Comparison of ENCODE assay signal across 11 mouse cellular contexts in genomic region chr13:112354109-112354867, GRCm38 (mm10).
DNase-seq lines count a peak whose midpoint lies in the region; ATAC-seq and TF ChIP-seq lines count a peak whose summit lies in the region.
"Had no signal": no experiment of that assay in that cellular context is flagged by ENCODE, and none has a peak within 500 bp of the region (broad histone marks: within the 10 kb centered on the region; RNA-seq: fewer than 3 reads in every experiment).

No protein-coding gene starts in this region.

- no peak; the same call in 1 of the 2 replicates for ATAC-seq in lung, embryonic 14.5 days (ENCODE audit: insufficient read depth)
- 0 out of 2 replicates have a peak, but pooled peaks have one; percentile 20 for ATAC-seq in forebrain, embryonic 16.5 days

- no peaks in the 10 kb centered on the region for H3K4me1 ChIP-seq in lung, embryonic 14.5 days (ENCODE audit: insufficient read depth)
- peaks cover 9% of the 10 kb centered on the region for H3K4me1 ChIP-seq in forebrain, embryonic 16.5 days (replicated peaks; ENCODE audit: control insufficient read depth, insufficient read depth, low read length)
- peaks cover 23% of the 10 kb centered on the region for H3K4me1 ChIP-seq in limb, embryonic 10.5 days
- H3K4me1 ChIP-seq: liver, embryonic 13.5 days had no signal

- no peak overlapping the region for H3K4me3 ChIP-seq in lung, embryonic 14.5 days (ENCODE audit: low read depth, low read length)
- H3K4me3 ChIP-seq in forebrain, embryonic 16.5 days (replicated peaks; ENCODE audit: low read length), result no peak overlapping the region
- no peak overlapping the region for H3K4me3 ChIP-seq in limb, embryonic 10.5 days
- H3K4me3 ChIP-seq in layer of hippocampus, adult 2 months, result no peak overlapping the region
- H3K4me3 ChIP-seq: liver, embryonic 13.5 days; myocyte had no signal

- H3K36me3 ChIP-seq in lung, embryonic 14.5 days (ENCODE audit: insufficient read depth), result no peaks in the 10 kb centered on the region
- no peaks in the 10 kb centered on the region for H3K36me3 ChIP-seq in forebrain, embryonic 16.5 days (ENCODE audit: control insufficient read depth, insufficient read depth)
- no peaks in the 10 kb centered on the region for H3K36me3 ChIP-seq in limb, embryonic 10.5 days
- H3K36me3 ChIP-seq: liver, embryonic 13.5 days had no signal

- 39% methylated on average over 6 of the region's 6 CpGs for WGBS in lung, embryonic 14.5 days
- WGBS in forebrain, embryonic 16.5 days, result 27% methylated on average over 6 of the region's 6 CpGs
- 52% methylated on average over 6 of the region's 6 CpGs for WGBS in limb, embryonic 10.5 days

- no peak overlapping the region for H3K27ac ChIP-seq in lung, embryonic 14.5 days (ENCODE audit: low read depth)
- H3K27ac ChIP-seq in forebrain, embryonic 16.5 days (ENCODE audit: low read length), result no peak overlapping the region
- H3K27ac ChIP-seq in limb, embryonic 10.5 days, result peak overlapping the region; percentile 75
- H3K27ac ChIP-seq in layer of hippocampus, adult 2 months, result no peak overlapping the region
- H3K27ac ChIP-seq: liver, embryonic 13.5 days had no signal

- TF ChIP-seq CTCF in lung, embryonic 14.5 days (IDR thresholded peaks at IDR 0.05; ENCODE audit: low read depth), result no peak
- no peak for TF ChIP-seq CTCF in layer of hippocampus, adult 2 months (conservative IDR thresholded peaks at IDR 0.05)

- no peaks in the 10 kb centered on the region for H3K9me3 ChIP-seq in lung, embryonic 14.5 days (ENCODE audit: low read depth, low read length)
- no peaks in the 10 kb centered on the region for H3K9me3 ChIP-seq in forebrain, embryonic 16.5 days (ENCODE audit: control insufficient read depth, low read length)
- H3K9me3 ChIP-seq in limb, embryonic 10.5 days (replicated peaks), result no peaks in the 10 kb centered on the region
- H3K9me3 ChIP-seq: liver, embryonic 13.5 days had no signal

- H3K27me3 ChIP-seq in lung, embryonic 14.5 days (ENCODE audit: insufficient read depth, low read length), result no peaks in the 10 kb centered on the region
- H3K27me3 ChIP-seq in forebrain, embryonic 16.5 days (replicated peaks; ENCODE audit: control insufficient read depth, insufficient read depth, low read length), result no peaks in the 10 kb centered on the region
- no peaks in the 10 kb centered on the region for H3K27me3 ChIP-seq in limb, embryonic 10.5 days (ENCODE audit: low read depth, poor library complexity, severe bottlenecking)
- H3K27me3 ChIP-seq: liver, embryonic 13.5 days had no signal

- DNase-seq in lung, embryonic 14.5 days, result peak; percentile 33
- no peak for DNase-seq in lung, postnatal 4 days
- peak; percentile 39 for DNase-seq in adipocyte (ENCODE audit: low spot score)
- DNase-seq in limb, embryonic 10.5 days (ENCODE audit: low spot score), result no peak
- DNase-seq in layer of hippocampus, adult 2 months (ENCODE audit: low spot score in 2 of 2), result no peak
- DNase-seq in thymus, postnatal 14 days, result no peak
- DNase-seq in frontal cortex, adult 2 months (ENCODE audit: extremely low spot score in 1 of 2, low spot score in 1 of 2), result no peak
- DNase-seq: cerebellum, adult 11 months; liver, embryonic 13.5 days had no signal

- no peak overlapping the region for H3K9ac ChIP-seq in lung, embryonic 14.5 days
- no peak overlapping the region for H3K9ac ChIP-seq in forebrain, embryonic 16.5 days (replicated peaks; ENCODE audit: low read depth, low read length)
- H3K9ac ChIP-seq: liver, embryonic 13.5 days had no signal

- no peak overlapping the region for H3K4me2 ChIP-seq in lung, embryonic 14.5 days
- no peak overlapping the region for H3K4me2 ChIP-seq in forebrain, embryonic 16.5 days (ENCODE audit: low read length)
- H3K4me2 ChIP-seq: liver, embryonic 13.5 days had no signal

Comparison
In these comparisons a context has a peak if more than half of its experiments do, and no peak if none do; other contexts are left out.
1. DNase-seq: peak in lung, embryonic 14.5 days (single experiment) and adipocyte (single experiment); none in lung, postnatal 4 days (0 of 2), limb, embryonic 10.5 days (single experiment), layer of hippocampus, adult 2 months (0 of 2), thymus, postnatal 14 days (single experiment) and frontal cortex, adult 2 months (0 of 2).